Mouse (Mus musculus) monocyte, adult 2 months (primary cell): ENCODE measurements around the gene Atp1a1.

Experiments used
- DNase-seq, 2 experiments: peaks; one replicate each; pipeline ENCODE4 v3.0.0; 2022; ENCODE audit warnings: low spot score in 2 of 2, low read depth in 1 of 2

Atp1a1 gene

DNA sequence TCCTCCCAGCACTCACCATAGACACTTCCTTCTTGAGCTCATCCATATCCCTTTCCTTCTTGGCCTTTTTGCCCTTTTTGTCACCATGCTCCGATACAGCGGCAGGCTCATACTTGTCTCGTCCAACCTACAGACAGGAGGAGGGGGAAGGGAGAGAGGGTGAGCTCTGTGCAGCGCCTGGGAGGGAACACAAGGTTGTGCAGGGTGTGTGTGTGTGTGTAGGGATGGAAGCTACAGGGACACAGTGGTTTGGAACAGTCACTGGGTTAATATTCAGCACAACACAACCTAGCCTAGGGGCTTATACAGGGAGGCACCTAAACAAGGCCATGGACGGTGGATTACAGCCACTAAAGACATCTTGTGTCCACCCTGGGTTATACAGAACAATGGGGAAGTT is 9.5 kb downstream of the Atp1a1 start:
- DNase-seq = no peak

DNA sequence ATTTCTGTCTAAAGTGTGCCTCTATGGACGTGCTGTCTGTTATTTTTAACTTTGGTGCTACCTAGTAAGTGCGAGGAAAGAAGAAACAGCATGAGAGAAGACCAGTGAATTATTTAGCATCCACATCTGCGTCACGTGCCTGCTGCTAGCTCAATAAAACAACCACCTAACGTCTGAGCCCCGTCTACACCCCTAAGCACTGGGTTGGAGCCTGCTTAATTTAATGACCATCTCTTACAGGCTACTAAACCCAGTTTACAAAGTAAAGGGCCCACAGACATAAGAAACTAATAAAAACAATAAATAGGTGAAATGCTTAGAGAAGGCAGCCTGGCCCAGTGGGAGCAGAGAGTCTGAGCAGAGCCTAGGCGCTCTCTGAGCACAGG is 11.2 kb downstream of the Atp1a1 start:
- DNase-seq = no peak

DNA sequence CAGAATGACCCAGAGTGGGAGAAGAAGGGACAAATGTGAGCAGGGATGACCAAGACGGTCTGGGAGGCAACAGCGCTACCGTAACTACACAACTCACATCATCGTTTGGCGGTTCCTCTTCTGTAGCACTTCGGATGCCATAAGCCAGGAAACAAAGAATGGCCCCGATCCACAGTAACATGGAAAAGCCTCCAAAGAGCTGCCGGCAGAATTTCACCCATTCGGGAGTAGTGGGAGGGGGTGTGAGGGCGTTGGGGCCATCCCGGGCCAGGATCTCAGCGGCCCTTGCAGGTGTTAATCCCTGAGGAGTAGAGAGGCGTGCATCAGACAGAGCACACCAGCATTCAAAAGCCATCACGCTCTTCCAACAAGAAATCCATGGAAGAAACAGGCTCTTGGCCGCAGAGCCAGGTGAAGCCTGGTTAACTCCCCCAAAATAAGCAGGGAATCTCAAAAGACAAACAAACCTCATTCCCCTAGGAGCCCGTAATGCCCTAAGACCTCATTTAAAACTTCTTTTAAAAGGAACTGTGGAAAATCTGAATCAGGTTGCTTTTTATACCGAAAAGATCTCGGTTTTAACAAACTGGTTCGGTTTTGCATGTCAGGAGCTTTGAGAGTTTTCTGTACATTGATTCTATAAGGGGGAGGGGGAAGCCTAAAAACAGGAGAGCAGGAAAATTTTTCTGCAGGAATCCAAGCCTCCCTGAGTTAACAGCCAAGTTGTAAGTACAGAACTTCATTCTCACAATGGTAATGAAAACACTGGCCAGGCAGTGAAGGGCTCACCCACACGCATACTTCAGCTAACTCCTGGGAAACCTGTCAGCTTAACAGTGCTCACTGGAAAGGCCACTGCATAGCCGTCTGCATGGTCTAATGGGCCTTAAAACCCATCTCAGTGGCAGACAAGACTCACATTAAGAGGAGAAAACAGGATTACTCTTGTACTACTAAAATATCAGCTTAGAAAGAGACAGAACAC is 11.9 kb downstream of the Atp1a1 start:
- DNase-seq = no peak

DNA sequence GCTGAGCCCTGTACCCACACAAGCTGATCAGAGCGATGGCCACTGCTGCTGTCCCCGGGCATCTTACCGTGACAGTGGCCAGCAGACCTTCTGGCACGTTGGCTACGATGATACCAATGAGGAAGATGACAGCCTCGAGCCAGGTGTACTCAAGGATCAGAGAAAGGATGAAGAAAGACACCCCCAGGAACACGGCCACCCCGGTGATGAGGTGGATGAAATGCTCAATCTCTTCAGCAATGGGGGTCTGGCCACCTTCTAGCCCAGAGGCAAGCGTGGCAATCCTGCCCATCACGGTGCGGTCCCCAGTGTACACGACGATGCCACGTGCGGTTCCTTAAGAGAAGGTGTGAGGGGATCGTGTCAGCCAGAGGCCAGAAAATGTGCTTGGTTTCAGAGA is 14.1 kb downstream of the Atp1a1 start:
- no peak for DNase-seq

DNA sequence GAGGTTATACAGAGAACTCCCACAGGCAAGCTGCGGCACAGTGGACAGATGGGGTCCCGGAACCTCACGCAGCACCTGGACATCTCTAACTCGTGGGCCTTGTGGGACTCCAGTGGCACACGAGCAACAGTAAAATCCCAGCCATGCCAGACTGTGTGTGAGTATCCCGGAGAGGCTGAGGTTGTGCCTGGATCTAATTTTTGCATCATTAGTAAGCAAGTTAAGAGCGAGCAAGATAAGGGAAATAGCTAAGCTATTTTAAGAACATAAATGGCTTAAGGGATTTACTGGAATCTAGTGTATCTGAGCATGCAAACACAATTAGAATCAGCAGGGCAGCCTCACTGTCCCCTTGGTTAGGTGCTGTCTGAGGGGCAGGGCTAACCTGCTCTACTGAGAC is 16.2 kb downstream of the Atp1a1 start:
- no peak for DNase-seq

DNA sequence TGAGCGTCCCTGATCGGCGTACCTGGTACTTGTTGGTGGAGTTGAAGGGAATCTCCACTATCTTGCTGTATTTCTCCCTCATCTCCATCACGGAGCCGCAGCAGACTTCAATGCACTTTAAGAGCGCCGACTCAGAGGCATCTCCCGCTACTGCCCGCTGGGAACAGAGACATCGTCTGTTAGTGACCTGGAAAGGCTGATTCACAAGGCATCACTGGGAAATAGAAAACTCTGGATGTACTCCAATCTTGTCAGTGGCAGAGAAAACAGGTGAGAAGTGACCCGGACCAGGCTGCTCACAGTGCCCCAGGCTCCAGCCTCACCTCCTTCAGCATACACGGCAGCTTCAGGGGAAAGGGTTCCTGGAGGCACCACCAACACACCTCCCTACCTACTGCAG is 17.7 kb downstream of the Atp1a1 start:
- DNase-seq = no peak

DNA sequence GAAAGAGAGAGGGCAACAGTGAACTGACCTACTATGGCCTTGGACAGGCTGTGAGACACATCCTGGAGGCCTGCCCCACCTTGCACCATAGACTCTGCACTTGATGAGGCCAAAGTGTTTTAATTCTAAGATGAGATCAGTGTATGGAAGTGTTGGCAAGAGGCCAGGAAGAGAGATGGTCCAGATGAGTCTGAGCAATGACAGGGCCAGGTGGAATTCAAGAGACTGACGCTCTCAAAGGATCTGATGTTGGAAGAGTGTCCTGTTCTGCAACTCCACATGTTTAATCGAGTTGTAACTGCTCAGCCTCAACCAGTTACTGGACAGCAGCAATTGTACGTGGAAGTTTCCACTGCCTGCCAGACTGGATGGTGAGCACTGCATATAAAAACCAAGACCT is 26.4 kb downstream of the Atp1a1 start:
- DNase-seq = no peak

DNA sequence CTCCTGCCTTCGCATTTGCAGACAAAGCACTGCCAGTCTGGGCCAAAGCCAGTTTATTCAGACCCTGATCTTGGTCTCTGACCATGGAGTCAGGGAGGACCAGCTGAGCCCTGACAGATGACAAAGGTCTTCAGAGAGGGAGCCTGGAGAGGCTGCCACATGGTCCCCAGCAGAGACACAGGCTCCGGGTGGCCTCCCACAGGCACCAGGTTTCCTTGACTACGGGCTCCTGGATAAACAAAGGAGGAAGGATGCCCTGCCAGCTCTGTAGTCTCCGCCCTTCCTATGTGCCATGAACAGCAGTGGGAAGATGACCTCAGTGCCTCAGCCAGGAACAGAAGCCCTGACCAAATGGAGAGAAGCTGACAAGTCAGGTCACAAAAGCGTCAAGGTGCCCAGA is 27.1 kb downstream of the Atp1a1 start:
- no peak for DNase-seq

DNA sequence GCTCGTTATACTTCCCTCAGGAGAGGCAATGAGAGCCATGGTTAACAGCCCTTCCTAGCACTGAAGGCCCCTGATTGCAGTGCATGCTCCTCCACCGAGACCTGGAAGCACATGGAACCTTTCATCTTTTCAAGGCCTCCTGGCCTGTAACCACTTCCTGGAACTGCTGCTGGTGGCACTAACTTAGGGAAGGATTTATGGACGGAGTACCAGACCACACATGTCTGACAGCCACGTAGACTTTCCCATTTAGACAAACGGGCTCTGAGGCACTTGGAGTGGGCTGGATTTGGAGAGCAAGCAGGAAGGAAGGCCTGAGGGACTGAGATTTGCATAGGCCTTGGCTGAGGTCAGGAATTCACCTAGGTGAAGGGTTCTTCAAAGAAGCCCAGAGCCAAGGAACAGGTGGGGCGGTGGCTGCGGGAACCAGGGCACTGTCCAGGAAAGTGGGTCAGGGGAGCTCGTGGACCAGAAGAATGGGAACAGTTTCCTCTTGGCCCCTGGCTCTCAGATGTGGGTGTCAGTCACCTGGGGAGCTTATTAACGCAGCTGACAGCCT is 28.9 kb downstream of the Atp1a1 start:
- DNase-seq = no peak

DNA sequence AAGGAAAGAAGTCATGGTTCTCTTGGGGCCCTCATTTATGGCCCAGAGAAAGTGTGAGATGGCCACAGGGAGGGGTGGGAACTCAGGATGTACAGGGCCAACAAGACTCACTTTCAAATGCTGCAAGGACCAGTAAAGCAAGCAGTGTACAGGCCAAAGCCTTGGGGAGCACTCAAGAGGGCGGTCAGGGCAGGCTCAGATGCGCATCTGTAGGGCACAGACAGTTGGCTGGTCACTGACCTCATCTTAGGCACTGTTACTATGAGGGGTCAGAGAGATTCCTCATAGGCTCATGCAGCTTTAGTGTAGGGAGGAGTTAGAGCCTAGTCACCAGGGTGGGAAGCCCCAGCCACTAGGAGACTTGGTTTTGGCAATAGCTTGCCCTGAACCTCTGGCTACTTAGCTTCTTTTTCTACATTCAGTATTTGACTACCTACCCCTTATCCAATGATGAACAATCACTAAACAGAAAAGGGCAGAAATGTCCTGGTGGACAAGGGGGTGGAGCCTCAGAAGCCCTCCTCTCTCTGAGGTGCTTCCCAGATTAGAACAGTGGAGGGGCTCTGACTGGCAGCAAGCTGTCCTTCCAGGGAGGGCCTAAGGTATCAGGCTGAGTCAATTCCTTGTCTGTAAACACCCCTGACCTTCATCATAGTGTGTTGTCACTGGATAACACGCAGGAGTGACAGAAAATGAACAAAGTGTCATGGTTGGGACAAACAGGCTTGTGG is 29.9 kb downstream of the Atp1a1 start:
- DNase-seq = no peak

DNA sequence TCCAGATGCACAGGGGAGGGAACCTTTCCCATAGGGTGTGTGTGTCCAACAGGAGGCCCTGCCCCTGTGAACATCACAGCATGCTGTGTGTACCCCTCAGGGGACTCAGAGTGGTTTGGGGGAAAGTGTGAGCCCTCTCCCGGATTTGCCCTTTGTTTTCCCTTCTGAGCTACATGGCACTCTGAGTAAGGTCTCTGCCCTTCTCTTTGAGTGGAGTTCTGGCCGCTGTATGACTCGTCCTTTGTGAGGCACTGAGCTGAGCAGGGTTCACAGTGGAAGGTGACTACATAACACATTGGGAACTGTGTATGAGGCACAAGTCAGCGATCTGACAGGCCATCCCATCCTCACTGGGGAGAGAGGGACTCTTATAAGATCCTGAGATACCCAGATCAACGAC is 31.5 kb downstream of the Atp1a1 start:
- DNase-seq = no peak

DNA sequence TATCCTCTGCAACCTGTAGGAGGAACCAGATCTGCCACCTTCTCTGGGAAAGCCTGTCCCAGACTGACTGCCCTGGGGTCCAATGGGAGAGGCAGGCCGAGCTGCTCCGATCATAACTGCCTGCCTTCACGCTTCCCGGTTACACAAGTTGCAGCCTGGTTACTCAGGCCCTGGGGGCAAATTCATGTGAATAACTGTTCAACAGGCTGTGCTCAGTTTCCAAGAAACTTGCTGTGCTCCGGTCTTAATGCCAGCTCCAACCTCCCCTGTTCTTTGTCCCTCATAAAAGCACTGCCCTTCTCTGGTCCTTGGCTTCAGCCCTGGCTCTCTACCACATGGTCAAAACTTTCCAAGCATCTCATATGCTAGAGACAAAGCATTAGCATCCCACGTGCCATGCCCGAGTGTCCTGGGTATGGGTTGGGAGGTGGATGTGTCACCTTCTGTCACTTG is 32.3 kb downstream of the Atp1a1 start:
- no peak for DNase-seq

DNA sequence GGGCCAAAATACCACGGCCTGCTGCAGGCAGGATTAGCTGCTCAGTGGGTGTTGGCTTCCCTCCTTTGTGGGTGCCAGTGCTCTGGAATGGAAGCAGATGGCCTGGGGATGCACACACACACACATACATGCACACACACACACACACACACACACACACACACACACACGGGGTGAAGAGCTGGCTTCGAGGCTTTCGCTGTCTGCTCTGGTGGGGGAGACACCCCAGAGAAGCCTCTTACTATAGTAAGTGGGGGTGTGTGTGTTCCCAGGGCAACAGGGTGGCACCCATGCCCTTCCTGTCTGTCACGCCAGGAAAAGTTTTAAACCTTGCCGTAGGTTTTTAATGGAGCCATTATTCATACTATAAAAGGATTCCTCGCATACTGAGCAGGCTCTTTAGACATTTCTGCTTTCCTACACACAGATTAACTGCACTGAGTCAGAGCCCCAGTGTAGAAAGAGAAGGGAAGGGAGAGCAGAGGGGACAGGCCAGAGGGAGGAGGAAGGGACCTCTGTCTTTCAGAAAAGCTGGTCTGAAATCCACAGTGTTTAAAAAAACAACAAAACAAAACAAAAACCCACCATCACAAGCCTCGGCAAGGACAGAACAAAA is 32.9 kb downstream of the Atp1a1 start:
- no peak for DNase-seq

DNA sequence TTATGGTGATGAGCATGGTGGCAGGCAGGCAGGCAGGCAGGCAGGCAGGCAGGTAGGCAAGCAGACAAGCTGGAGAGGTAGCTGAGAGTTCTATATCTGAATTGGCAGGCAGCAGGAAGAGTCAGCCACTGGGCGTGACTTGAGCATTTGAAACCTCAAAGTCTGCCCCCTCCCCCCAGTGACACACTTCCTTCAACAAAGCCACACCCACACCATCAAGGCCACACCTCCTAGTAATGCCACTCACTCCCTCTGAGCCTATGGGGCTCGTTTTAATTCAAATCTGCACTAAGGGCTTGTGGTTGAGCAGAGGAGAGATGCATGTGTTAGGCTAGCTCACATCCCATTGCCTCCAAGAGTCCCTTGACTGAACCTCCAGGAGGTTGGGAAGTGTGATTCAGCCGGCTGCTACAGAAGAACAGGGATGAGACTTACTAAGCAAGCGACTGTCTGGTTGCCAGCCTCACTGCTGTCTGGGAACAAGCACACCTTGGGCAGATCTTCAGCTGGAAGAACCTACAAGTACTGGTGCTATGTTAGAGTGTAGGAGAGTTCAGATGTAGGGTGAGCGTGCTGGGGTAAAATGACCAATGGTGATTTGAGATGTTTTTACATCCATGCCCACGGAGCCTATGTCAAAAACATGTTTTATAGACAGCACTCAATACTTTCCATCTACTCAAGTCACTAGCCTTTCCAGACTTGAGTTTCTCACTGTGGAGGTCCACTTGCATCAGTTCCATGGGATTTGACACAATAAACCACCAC is 33.6 kb downstream of the Atp1a1 start:
- no peak for DNase-seq

DNA sequence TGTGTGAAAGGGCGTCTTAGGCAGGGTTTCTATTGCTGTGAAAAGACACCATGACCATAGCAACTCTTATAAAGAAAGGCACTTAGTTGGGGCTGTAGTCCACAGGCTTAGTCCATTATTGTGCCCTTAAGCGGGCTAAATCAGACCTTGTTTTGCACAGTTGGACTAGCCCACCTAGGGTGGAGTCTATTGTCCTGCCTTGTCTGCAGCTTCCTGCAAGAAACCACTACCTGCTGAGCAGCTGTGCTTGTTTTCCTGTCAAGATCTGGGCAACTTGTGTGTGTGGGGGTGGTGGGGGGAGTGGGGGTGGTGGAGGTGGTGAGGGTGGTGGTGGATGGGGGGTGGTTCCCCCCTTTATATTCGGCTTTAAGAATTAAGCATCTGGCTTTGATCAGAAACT is 34.2 kb downstream of the Atp1a1 start:
- DNase-seq = no peak

DNA sequence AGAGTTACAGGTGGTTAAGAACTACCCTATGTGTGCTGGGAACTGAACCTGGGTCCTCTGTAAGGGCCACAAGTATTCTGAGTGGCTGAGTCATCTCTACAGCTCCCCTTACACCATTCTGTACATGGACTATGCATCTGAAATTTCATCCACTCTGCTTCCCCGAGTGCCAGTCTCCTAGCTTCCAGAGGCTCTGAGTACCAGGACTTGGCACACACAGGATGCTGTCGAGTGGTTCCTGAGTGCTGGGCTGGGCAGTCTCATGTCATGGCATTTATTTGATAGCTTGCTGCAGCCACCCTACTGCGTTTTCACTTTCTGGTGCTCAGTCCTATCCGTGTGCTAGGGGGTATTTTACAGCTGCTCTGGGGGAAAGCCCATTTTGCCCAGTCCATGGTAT is 35.9 kb downstream of the Atp1a1 start:
- DNase-seq = no peak

DNA sequence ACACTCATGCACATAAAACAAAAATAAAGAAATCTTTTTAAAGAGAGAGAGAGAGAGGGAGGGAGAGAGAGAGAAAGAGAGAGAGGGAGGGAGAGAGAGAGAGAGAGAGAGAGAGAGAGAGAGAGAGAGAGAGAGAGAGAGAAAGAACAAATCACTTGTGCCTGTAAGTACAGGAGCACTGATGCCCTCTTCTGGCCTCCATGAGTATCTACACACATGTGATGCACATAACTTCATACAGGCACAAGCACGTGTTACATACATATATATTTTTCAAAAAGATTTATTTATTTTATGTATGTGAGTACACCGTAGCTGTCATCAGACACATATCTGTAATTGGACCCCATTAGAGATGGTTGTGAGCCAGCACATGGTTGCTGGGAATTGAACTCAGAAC is 40.5 kb downstream of the Atp1a1 start:
- DNase-seq = no peak

DNA sequence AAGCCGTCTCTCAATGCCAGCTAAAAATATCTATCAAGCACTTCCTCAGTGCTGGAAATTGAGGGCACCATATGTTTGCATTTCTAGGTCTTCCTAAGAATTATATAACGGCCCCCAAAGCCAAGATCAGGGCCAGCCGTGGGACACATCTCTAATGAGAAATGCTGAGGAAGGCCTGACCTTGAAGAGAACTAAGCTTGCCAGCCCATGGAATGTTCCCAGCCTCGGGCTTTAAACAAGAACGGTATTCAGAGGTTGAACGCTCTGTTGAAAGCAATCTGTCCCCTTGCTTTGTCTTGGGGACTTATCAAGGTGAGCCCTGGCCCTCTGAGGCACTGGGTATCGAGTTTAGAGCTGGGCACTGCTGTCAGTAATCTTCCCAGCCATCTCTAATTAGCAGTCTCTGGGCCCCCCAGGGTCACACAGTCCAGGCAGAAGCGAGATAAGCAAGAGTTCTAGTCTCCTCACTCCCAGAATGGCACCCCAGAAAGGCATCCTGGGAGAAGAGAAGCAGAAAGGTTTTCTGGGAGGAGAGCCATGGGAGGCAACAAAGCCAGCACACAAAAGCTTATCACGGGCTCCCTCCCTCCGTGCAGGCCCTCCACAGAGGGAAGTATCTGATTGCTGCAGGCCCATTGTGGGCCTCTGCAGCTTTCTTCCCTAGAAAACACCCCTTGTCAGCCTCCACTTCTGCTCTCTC is 41.8 kb downstream of the Atp1a1 start:
- no peak for DNase-seq

DNA sequence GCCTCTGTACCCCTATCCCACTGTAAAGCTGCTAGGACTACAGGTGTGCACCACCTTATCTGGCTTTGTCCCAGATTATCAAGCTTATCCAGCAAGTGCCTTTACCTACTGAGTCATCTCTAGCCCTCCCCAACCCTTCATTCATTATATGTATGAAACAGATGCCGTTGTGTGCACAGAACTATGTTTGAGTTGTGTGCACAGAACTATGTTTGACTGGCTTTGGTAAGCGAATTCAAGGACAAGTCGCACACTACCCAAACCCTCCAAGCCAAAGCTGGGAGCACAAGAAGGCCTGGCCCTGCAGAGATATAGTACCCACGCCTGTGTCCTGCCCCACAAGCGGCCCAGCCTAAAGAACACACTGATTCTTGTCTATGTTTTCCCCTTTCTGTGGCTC is 42.5 kb downstream of the Atp1a1 start:
- DNase-seq = no peak

DNA sequence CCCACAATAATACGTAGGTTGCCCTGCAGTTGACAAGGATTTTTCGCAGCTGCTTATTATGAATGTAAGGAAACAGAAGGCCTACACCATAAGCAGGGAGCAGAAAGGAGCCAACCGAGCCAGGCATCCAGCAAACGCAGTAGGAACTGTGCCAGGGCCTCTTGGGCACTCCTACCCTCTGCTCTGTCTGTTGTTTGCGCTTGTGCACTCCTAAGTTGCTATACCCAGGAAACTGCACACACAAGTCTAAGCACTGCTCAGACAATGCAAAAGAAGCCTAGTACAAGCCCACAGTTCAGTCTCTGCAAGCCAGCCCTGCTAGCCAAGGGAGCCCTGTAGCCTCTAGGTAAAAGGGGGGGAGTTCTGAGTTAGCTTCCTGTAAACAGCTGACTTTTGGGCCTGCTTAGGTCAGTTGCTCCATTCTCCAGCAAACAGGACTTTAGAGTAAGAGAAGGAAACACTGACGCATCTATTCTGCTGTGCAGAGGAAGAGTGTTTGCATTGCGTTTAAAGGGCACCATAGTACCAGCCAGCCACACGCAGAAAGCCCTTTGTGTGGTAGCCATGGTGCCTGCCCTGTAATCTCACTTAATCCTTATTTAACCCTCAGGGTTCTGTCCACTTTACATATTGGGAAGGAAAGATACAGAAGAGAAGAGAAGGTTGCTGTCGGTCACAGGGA is 43.5 kb downstream of the Atp1a1 start:
- no peak for DNase-seq
